8 mouse cellular contexts compared by ENCODE assay signal in the genomic region with DNA sequence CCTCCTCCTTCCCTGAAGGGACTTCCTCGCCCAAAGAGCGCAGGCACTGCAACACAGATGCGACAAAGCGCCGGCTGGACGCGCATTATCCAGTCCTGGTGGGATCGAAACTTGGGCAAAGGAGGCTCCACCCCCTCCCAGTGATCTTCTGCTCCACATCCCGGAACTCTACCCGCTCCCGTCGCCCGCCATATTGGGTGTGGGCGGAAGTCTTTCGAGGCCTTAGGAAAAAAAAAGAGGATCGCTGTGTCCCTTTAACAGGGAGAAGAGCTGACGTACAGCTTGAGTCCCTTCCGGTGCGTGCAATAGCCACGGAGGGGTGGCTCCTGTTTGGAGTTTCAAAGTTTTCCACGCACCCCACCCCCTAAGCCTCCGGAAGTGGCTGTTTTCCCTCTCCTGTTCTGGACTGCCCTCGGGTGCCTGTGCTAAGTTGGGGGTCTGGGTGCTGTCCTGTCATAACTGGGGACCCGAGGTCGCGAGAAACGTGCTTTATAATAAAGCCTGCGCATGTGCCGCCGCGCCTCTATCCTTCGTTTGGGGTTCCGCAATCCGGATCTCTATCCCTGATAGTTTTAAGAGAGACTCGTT. TPM values are rescaled to one million over a fixed set of nuclear protein-coding genes. Genes with fewer than 3 reads are reported as not detected.
DNase-seq lines count a peak whose midpoint lies in the region; ATAC-seq and TF ChIP-seq lines count a peak whose summit lies in the region.

No protein-coding gene starts in this region.

- peak overlapping the region; percentile 61 to 72 for H3K4me3 ChIP-seq in MEL (ENCODE audit: control insufficient read depth in 1 of 2, insufficient read depth in 1 of 2, low read depth in 2 of 2, low read length in 2 of 2)
- peak overlapping the region; percentile 97 for H3K4me3 ChIP-seq in cerebellum, adult 2 months (replicated peaks; ENCODE audit: insufficient read depth, low read depth, low read length)
- H3K4me3 ChIP-seq in forebrain, postnatal 0 days (ENCODE audit: low read depth, low read length) = peak overlapping the region; percentile 46
- H3K4me3 ChIP-seq in lung, postnatal 0 days (ENCODE audit: low read depth, low read length) = peak overlapping the region; percentile 64

- peaks cover 0 to 6% of the 10 kb centered on the region in 2 experiments; a peak in 1 of 4 replicates for H3K36me3 ChIP-seq in MEL (ENCODE audit: control insufficient read depth in 1 of 2, insufficient read depth in 2 of 2, low read length in 2 of 2)
- peaks cover 7% of the 10 kb centered on the region; the same call in 1 of the 2 replicates for H3K36me3 ChIP-seq in forebrain, postnatal 0 days (ENCODE audit: insufficient read depth)
- H3K36me3 ChIP-seq in lung, postnatal 0 days (ENCODE audit: insufficient read depth, low read length) = 0 out of 2 replicates have a peak, but pooled peaks cover 9% of the 10 kb centered on the region

- H3K27me3 ChIP-seq in MEL (ENCODE audit: control insufficient read depth in 1 of 2, insufficient read depth in 2 of 2, low read length in 2 of 2) = no peaks in the 10 kb centered on the region
- H3K27me3 ChIP-seq in cerebellum, adult 2 months (ENCODE audit: control insufficient read depth, insufficient read depth, low read length) = no peaks in the 10 kb centered on the region
- no peaks in the 10 kb centered on the region for H3K27me3 ChIP-seq in forebrain, postnatal 0 days (ENCODE audit: insufficient read depth, low read length)
- H3K27me3 ChIP-seq in lung, postnatal 0 days (replicated peaks; ENCODE audit: insufficient read depth, low read length) = no peaks in the 10 kb centered on the region

- H3K79me2 ChIP-seq in MEL (ENCODE audit: control insufficient read depth, insufficient read depth, low read length, poor library complexity) = peaks cover 1% of the 10 kb centered on the region; the same call in 1 of the 2 replicates

- TF ChIP-seq POLR2A in MEL (IDR thresholded peaks at IDR 0.05; ENCODE audit: control insufficient read depth in 1 of 2, insufficient read depth in 1 of 2, low read depth in 1 of 2, low read length in 2 of 2, poor library complexity in 1 of 2) = peak; percentile 36 to 73; a peak in 2 of 4 replicates
- peak; percentile 70; the same call in 1 of the 2 replicates for TF ChIP-seq POLR2A in cerebellum, adult 2 months (IDR thresholded peaks at IDR 0.05; ENCODE audit: borderline replicate concordance, insufficient read depth, low read length)

- H3K4me1 ChIP-seq in MEL (ENCODE audit: control insufficient read depth in 1 of 2, insufficient read depth in 2 of 2, low read length in 2 of 2) = 0 out of 4 replicates have a peak, but pooled peaks cover 0 to 6% of the 10 kb centered on the region in 2 experiments
- peaks cover 22% of the 10 kb centered on the region for H3K4me1 ChIP-seq in cerebellum, adult 2 months (ENCODE audit: control insufficient read depth, insufficient read depth, low read length)
- peaks cover 12% of the 10 kb centered on the region; the same call in 1 of the 2 replicates for H3K4me1 ChIP-seq in forebrain, postnatal 0 days (ENCODE audit: insufficient read depth)
- H3K4me1 ChIP-seq in lung, postnatal 0 days (ENCODE audit: insufficient read depth, low read depth, low read length) = peaks cover 16% of the 10 kb centered on the region; the same call in 1 of the 2 replicates

- H3K9me3 ChIP-seq in MEL (replicated peaks; ENCODE audit: insufficient read depth, low read length) = no peaks in the 10 kb centered on the region
- no peaks in the 10 kb centered on the region for H3K9me3 ChIP-seq in forebrain, postnatal 0 days (ENCODE audit: low read length)
- H3K9me3 ChIP-seq in lung, postnatal 0 days (ENCODE audit: low read length) = no peaks in the 10 kb centered on the region

- TF ChIP-seq EP300 in MEL (IDR thresholded peaks at IDR 0.05; ENCODE audit: low read depth in 1 of 2, low read length in 2 of 2) = no peak
- peak; percentile 96 for TF ChIP-seq EP300 in lung, postnatal 0 days (IDR thresholded peaks at IDR 0.05)

- H3K9ac ChIP-seq in MEL (ENCODE audit: control insufficient read depth, low read depth, low read length, poor library complexity, severe bottlenecking) = peak overlapping the region; percentile 82
- peak overlapping the region; percentile 62 for H3K9ac ChIP-seq in forebrain, postnatal 0 days
- peak overlapping the region; percentile 72 for H3K9ac ChIP-seq in lung, postnatal 0 days (replicated peaks; ENCODE audit: low read depth)

- H3K27ac ChIP-seq in MEL (ENCODE audit: control insufficient read depth, low read depth, low read length) = peak overlapping the region; percentile 91
- H3K27ac ChIP-seq in cerebellum, adult 2 months (ENCODE audit: insufficient read depth, low read length) = peak overlapping the region; percentile 79
- peak overlapping the region; percentile 79 for H3K27ac ChIP-seq in forebrain, postnatal 0 days (ENCODE audit: low read depth, low read length)
- peak overlapping the region; percentile 99 for H3K27ac ChIP-seq in lung, postnatal 0 days (ENCODE audit: low read length)

- DNase-seq in MEL (ENCODE audit: low read depth, low spot score) = peak; percentile 95
- DNase-seq in cerebellum, adult 2 months = peak; percentile 94 to 96
- peak; percentile 94 for DNase-seq in forebrain, postnatal 0 days
- peak; percentile 96 for DNase-seq in layer of hippocampus, adult 9-11 months
- peak; percentile 99 for DNase-seq in lung, postnatal 0 days (ENCODE audit: low spot score)
- peak; percentile 89 for DNase-seq in ovary, postnatal 14 days (ENCODE audit: low spot score)
- DNase-seq in thymus, postnatal 14 days = peak; percentile 85

- peak overlapping the region; percentile 92 for H3K4me2 ChIP-seq in forebrain, postnatal 0 days (ENCODE audit: low read depth)
- H3K4me2 ChIP-seq in lung, postnatal 0 days (replicated peaks; ENCODE audit: low read depth, low read length) = peak overlapping the region; percentile 91

- peak; percentile 92 for ATAC-seq in forebrain, postnatal 0 days
- ATAC-seq in hematopoietic stem cell, adult 5-6 weeks (replicated peaks in 1 of 2; ENCODE audit: insufficient read depth in 1 of 2, low FRiP score in 2 of 2, low TSS enrichment in 1 of 2, low read depth in 1 of 2, poor library complexity in 2 of 2, severe bottlenecking in 2 of 2) = peak; percentile 64 to 79
- peak; percentile 78 for ATAC-seq in lung, postnatal 0 days

- WGBS in cerebellum, adult 2 months = under 1% methylated on average over 35 of the region's 35 CpGs
- under 1% methylated on average over 35 of the region's 35 CpGs for WGBS in forebrain, postnatal 0 days
- under 1% methylated on average over 35 of the region's 35 CpGs for WGBS in lung, postnatal 0 days

- no peak for TF ChIP-seq CTCF in MEL (IDR thresholded peaks at IDR 0.05 in 2 of 3, conservative IDR thresholded peaks at IDR 0.05 in 1 of 3; ENCODE audit: control insufficient read depth in 1 of 3, insufficient read depth in 1 of 3, low read depth in 2 of 3, low read length in 3 of 3, poor library complexity in 1 of 3, severe bottlenecking in 1 of 3)
- no peak for TF ChIP-seq CTCF in cerebellum, adult 2 months (IDR thresholded peaks at IDR 0.05; ENCODE audit: borderline replicate concordance, insufficient read depth, low read depth, low read length)
- no peak; the same call in 1 of the 2 replicates for TF ChIP-seq CTCF in forebrain, postnatal 0 days (IDR thresholded peaks at IDR 0.05; ENCODE audit: low read depth)
- TF ChIP-seq CTCF in lung, postnatal 0 days (IDR thresholded peaks at IDR 0.05) = no peak; the same call in 1 of the 2 replicates

- no peak for TF ChIP-seq RAD21 in MEL (IDR thresholded peaks at IDR 0.05; ENCODE audit: low read depth, low read length)

RNA-seq across cellular contexts. Expression of gene Gpr137, which starts 9.2 kb away (rescaled TPM):
- 21.3 and 27.1 TPM in 2 replicates for total RNA-seq in MEL (2012; rRNA removed)
- polyA plus RNA-seq in MEL (2012; ENCODE audit: insufficient read depth in 1 of 2, insufficient read length in 2 of 2, low read depth in 1 of 2, low replicate concordance in 2 of 2, missing spikeins in 1 of 2) = 10 to 100 TPM in 1 of 2 experiments, not detected in 1; 35.3 TPM
- 125 and 127 TPM in 2 replicates for polyA plus RNA-seq in cerebellum, adult 2 months (2012; rRNA removed)
- total RNA-seq in forebrain, postnatal 0 days (2014; rRNA removed) = 65.4 and 75.2 TPM in 2 replicates
- 68.5 and 77.6 TPM in 2 replicates for polyA plus RNA-seq in forebrain, postnatal 0 days (2015; fragmentation: Nextera tagmentation; extraction: Ambion mirVana)
- total RNA-seq in hematopoietic stem cell, adult 5-6 weeks (2017) = 19.5 and 20.3 TPM in 2 replicates
- 33.5 and 35.9 TPM in 2 replicates for polyA plus RNA-seq in lung, postnatal 0 days (2015; fragmentation: Nextera tagmentation; extraction: Ambion mirVana)

RNA-seq across cellular contexts. Expression of gene Bad, which starts 9.8 kb away (rescaled TPM):
- 37.7 and 51.7 TPM in 2 replicates for total RNA-seq in MEL (2012; rRNA removed)
- polyA plus RNA-seq in MEL (2012; ENCODE audit: insufficient read depth in 1 of 2, insufficient read length in 2 of 2, low read depth in 1 of 2, low replicate concordance in 2 of 2, missing spikeins in 1 of 2) = 10 to 100 TPM in 1 of 2 experiments, not detected in 1; 69.7 TPM
- 71.6 and 73.8 TPM in 2 replicates for polyA plus RNA-seq in cerebellum, adult 2 months (2012; rRNA removed)
- total RNA-seq in forebrain, postnatal 0 days (2014; rRNA removed) = 56.5 and 94.9 TPM in 2 replicates
- polyA plus RNA-seq in forebrain, postnatal 0 days (2015; fragmentation: Nextera tagmentation; extraction: Ambion mirVana) = 95.3 and 111 TPM in 2 replicates
- 21.9 and 30.1 TPM in 2 replicates for total RNA-seq in hematopoietic stem cell, adult 5-6 weeks (2017)
- polyA plus RNA-seq in lung, postnatal 0 days (2015; fragmentation: Nextera tagmentation; extraction: Ambion mirVana) = 106 TPM in 2 replicates

RNA-seq across cellular contexts. Expression of gene Kcnk4, which starts 17.2 kb away (rescaled TPM):
- total RNA-seq in MEL (2012; rRNA removed) = 0.15 TPM in 1 of 2 replicates, not detected in the other
- 1 to 10 TPM in 1 of 2 experiments, not detected in 1; 1.8 TPM for polyA plus RNA-seq in MEL (2012; ENCODE audit: insufficient read depth in 1 of 2, insufficient read length in 2 of 2, low read depth in 1 of 2, low replicate concordance in 2 of 2, missing spikeins in 1 of 2)
- 5.8 and 5.9 TPM in 2 replicates for polyA plus RNA-seq in cerebellum, adult 2 months (2012; rRNA removed)
- total RNA-seq in forebrain, postnatal 0 days (2014; rRNA removed) = 8.8 and 12.7 TPM in 2 replicates
- 8.6 and 8.7 TPM in 2 replicates for polyA plus RNA-seq in forebrain, postnatal 0 days (2015; fragmentation: Nextera tagmentation; extraction: Ambion mirVana)
- total RNA-seq in hematopoietic stem cell, adult 5-6 weeks (2017) = not detected in 2 replicates
- 0.12 and 0.30 TPM in 2 replicates for polyA plus RNA-seq in lung, postnatal 0 days (2015; fragmentation: Nextera tagmentation; extraction: Ambion mirVana)

RNA-seq across cellular contexts. Expression of gene Ppp1r14b, which starts 23.3 kb away (rescaled TPM):
- 448 and 467 TPM in 2 replicates for total RNA-seq in MEL (2012; rRNA removed)
- 100 to 1,000 TPM in 1 of 2 experiments, not detected in 1; 349 TPM for polyA plus RNA-seq in MEL (2012; ENCODE audit: insufficient read depth in 1 of 2, insufficient read length in 2 of 2, low read depth in 1 of 2, low replicate concordance in 2 of 2, missing spikeins in 1 of 2)
- polyA plus RNA-seq in cerebellum, adult 2 months (2012; rRNA removed) = 50.1 and 51.7 TPM in 2 replicates
- 226 and 269 TPM in 2 replicates for total RNA-seq in forebrain, postnatal 0 days (2014; rRNA removed)
- 201 and 269 TPM in 2 replicates for polyA plus RNA-seq in forebrain, postnatal 0 days (2015; fragmentation: Nextera tagmentation; extraction: Ambion mirVana)
- 89.4 and 98.0 TPM in 2 replicates for total RNA-seq in hematopoietic stem cell, adult 5-6 weeks (2017)
- 60.5 and 62.7 TPM in 2 replicates for polyA plus RNA-seq in lung, postnatal 0 days (2015; fragmentation: Nextera tagmentation; extraction: Ambion mirVana)

RNA-seq across cellular contexts. Expression of gene Plcb3, which starts 24.8 kb away (rescaled TPM):
- total RNA-seq in MEL (2012; rRNA removed) = 12.6 and 13.0 TPM in 2 replicates
- 10 to 100 TPM in 1 of 2 experiments, not detected in 1; 30.8 TPM for polyA plus RNA-seq in MEL (2012; ENCODE audit: insufficient read depth in 1 of 2, insufficient read length in 2 of 2, low read depth in 1 of 2, low replicate concordance in 2 of 2, missing spikeins in 1 of 2)
- 53.2 and 57.6 TPM in 2 replicates for polyA plus RNA-seq in cerebellum, adult 2 months (2012; rRNA removed)
- 12.8 and 13.1 TPM in 2 replicates for total RNA-seq in forebrain, postnatal 0 days (2014; rRNA removed)
- polyA plus RNA-seq in forebrain, postnatal 0 days (2015; fragmentation: Nextera tagmentation; extraction: Ambion mirVana) = 7.3 and 10.0 TPM in 2 replicates
- total RNA-seq in hematopoietic stem cell, adult 5-6 weeks (2017) = 9.1 and 12.3 TPM in 2 replicates
- polyA plus RNA-seq in lung, postnatal 0 days (2015; fragmentation: Nextera tagmentation; extraction: Ambion mirVana) = 33.6 and 40.7 TPM in 2 replicates

Comparison
In these comparisons a context has a peak if more than half of its experiments do, and no peak if none do; other contexts are left out.
1. Peak in every context shown above with its lines: DNase-seq, ATAC-seq, H3K4me3 ChIP-seq and H3K27ac ChIP-seq.
2. H3K4me3 ChIP-seq: peak in every context shown above with its lines; median percentile 97 in cerebellum, adult 2 months; 66 in MEL; 64 in lung, postnatal 0 days; 46 in forebrain, postnatal 0 days.